Mouse (Mus musculus) liver, embryonic 11.5 days (tissue): ENCODE results near the gene Col16a1. TPM values are rescaled to one million over a fixed set of nuclear protein-coding genes. Genes with fewer than 3 reads are reported as not detected.
A peak's percentile ranks its signal among the peaks of the same experiment; 100 is the strongest.

Experiments
- ATAC-seq: fragments of 200-750 bp; cut with Nextera tagmentation; replicated peaks from 2 replicates; pipeline ENCODE4 v1.8.0; 2017; ENCODE audit warnings: moderate number of reproducible peaks, mild to moderate bottlenecking, moderate TSS enrichment, moderate library complexity; ENCODE audit not compliant: low FRiP score
- DNase-seq: peaks from one replicate; pipeline ENCODE4 v3.0.0-alpha.2; 2017; ENCODE audit warnings: low spot score
- H3K27ac ChIP-seq: fragments of 300-500 bp; sonication (generic); 2 replicates; pipeline ENCODE4 v1.5.1; 2014; ENCODE audit warnings: mild to moderate bottlenecking, low read depth, low read length, control low read depth
- H3K27me3 ChIP-seq: fragments of 300-500 bp; sonication (generic); replicated peaks from 2 replicates; pipeline ENCODE4 v1.6.1; 2014; ENCODE audit warnings: low read length, mixed read lengths; ENCODE audit not compliant: control insufficient read depth, insufficient read depth
- H3K36me3 ChIP-seq: fragments of 300-500 bp; sonication (generic); 2 replicates; pipeline ENCODE4 v1.6.1; 2014; ENCODE audit warnings: mild to moderate bottlenecking, low read length, moderate library complexity, mixed read lengths; ENCODE audit not compliant: control insufficient read depth, insufficient read depth
- H3K4me1 ChIP-seq: fragments of 300-500 bp; sonication (generic); replicated peaks from 2 replicates; pipeline ENCODE4 v1.6.1; 2014; ENCODE audit warnings: low read length, mixed read lengths; ENCODE audit not compliant: control insufficient read depth, insufficient read depth
- H3K4me2 ChIP-seq: fragments of 300-500 bp; sonication (generic); 2 replicates; pipeline ENCODE4 v1.6.1; 2014; ENCODE audit warnings: mild to moderate bottlenecking, control low read depth, moderate library complexity
- H3K4me3 ChIP-seq: fragments of 300-500 bp; sonication (generic); 2 replicates; pipeline ENCODE4 v1.5.1; 2014; ENCODE audit warnings: low read depth, low read length, control low read depth
- H3K9ac ChIP-seq: fragments of 300-500 bp; sonication (generic); 2 replicates; pipeline ENCODE4 v1.6.1; 2014; ENCODE audit warnings: low read depth, low read length, control low read depth
- H3K9me3 ChIP-seq: fragments of 300-500 bp; sonication (generic); 2 replicates; pipeline ENCODE4 v1.6.1; 2016; ENCODE audit warnings: low read length, inconsistent platforms, mixed read lengths; ENCODE audit not compliant: control insufficient read depth
- WGBS: fragments of 180-500 bp; shearing (Covaris S2); extraction: QIAGEN DNeasy Blood & Tissue Kit; methylation state at CpG from one replicate; pipeline ENCODE4 v1.1.7; 2014; 5-methylcytosine and 5-hydroxymethylcytosine counted together
- polyA plus RNA-seq: library from polyadenylated mRNA; unstranded; fragments of >200 nt; fragmentation: Nextera tagmentation; extraction: Ambion mirVana; gene quantifications from 2 replicates; pipeline ENCODE4 v1.2.1, GENCODE M21; 2014

Col16a1 gene
- polyA plus RNA-seq, 1 experiment from 2014 or later, result 6.0 TPM

- Histone ChIP-seq H3K9me3 (no peaks in the 10 kb centered on the region), H3K27me3 (peaks cover 7% of the 10 kb centered on the region), H3K4me2 (no peak overlapping the region), H3K36me3 (no peaks in the 10 kb centered on the region; the same call in 1 of the 2 replicates), H3K27ac (no peak overlapping the region), H3K4me1 (peaks cover 3% of the 10 kb centered on the region; the same call in 1 of the 2 replicates), H3K9ac (no peak overlapping the region), H3K4me3 (no peak overlapping the region)
- ATAC-seq, result no peak
- DNase-seq, result no peak
- WGBS, result 81% methylated on average over 7 of the region's 7 CpGs
Observed at GRCm38 (mm10) chr4:130131448-130132105, 83.9 kb downstream of the Col16a1 start.

GRCm38 (mm10) chr4:130133399-130133798, 85.8 kb downstream of the Col16a1 start:
- Histone ChIP-seq H3K4me1 (peaks cover 3% of the 10 kb centered on the region; the same call in 1 of the 2 replicates), H3K27ac (no peak overlapping the region), H3K9ac (no peak overlapping the region), H3K27me3 (peaks cover 19% of the 10 kb centered on the region), H3K4me3 (no peak overlapping the region), H3K4me2 (no peak overlapping the region), H3K36me3 (no peaks in the 10 kb centered on the region), H3K9me3 (no peaks in the 10 kb centered on the region)
- 54% methylated on average over 6 of the region's 6 CpGs for WGBS
- no peak for ATAC-seq
- no peak for DNase-seq

DNA sequence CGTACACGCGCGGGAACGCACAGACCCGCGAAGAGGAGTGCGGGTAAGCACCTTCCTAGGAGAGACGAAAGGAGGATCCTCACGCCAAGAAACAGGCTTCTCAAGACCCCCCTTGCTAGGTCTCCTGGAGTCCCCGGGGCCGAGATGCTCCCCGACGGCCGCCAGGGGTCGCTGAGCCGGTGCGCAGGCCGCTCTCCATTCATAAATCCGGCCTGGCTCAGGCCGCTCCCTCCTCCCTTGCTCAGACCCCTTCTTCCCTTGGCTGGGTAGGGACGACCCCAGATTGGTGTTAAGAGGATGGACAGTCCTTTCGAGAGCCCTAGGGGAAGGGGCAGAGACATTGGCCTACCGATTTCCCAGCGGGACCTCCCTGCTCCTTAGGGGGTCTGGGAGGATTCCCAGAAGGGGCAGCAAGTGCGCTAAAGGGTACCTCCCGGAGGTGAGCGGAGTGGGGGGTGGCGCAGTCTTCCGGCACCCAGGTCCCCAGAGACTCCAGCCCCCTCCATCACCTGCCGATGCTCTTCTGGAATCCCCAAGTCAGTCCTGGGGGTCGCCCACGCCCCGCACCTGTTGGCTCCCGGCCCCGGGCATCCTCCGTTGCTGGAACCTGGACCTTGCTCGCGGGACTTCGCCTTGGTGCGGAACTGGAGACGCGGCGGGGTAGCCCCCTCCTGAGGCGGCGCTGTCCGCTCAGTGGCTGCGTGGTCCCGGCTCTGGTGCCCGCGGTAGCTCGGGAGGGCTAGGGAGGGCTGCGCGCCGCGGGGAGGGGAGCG, 91.0 kb downstream of the Col16a1 start:
- 1% methylated on average over 54 of the region's 57 CpGs for WGBS
- peak; percentile 77 for DNase-seq
- Histone ChIP-seq H3K9ac (no peak overlapping the region), H3K27me3 (peaks cover 62% of the 10 kb centered on the region), H3K27ac (no peak overlapping the region), H3K4me1 (peaks cover 6% of the 10 kb centered on the region), H3K36me3 (no peaks in the 10 kb centered on the region), H3K9me3 (no peaks in the 10 kb centered on the region), H3K4me3 (peak overlapping the region; percentile 32), H3K4me2 (peak overlapping the region; percentile 52)
- ATAC-seq, result no peak; the same call in 1 of the 2 replicates

GRCm38 (mm10) chr4:130139214-130139492, 91.5 kb downstream of the Col16a1 start, which contains the start of gene Hcrtr1:
Gene Hcrtr1, minus strand, starts transcription at chr4:130139359.
- Histone ChIP-seq H3K36me3 (no peaks in the 10 kb centered on the region), H3K27me3 (peaks cover 62% of the 10 kb centered on the region), H3K27ac (no peak within 1 kb of the TSS), H3K4me2 (peak within 1 kb of the TSS; percentile 52), H3K4me1 (peaks cover 6% of the 10 kb centered on the region), H3K4me3 (peak within 1 kb of the TSS; percentile 32), H3K9me3 (no peaks in the 10 kb centered on the region), H3K9ac (no peak within 1 kb of the TSS)
- DNase-seq, result no peak
- ATAC-seq, result no peak
- 4% methylated on average over 15 of the region's 15 CpGs for WGBS

- Histone ChIP-seq H3K36me3 (no peaks in the 10 kb centered on the region), H3K4me2 (no peak overlapping the region), H3K27ac (no peak overlapping the region), H3K9me3 (no peaks in the 10 kb centered on the region), H3K4me1 (peaks cover 6% of the 10 kb centered on the region), H3K27me3 (peaks cover 55% of the 10 kb centered on the region), H3K4me3 (no peak overlapping the region), H3K9ac (no peak overlapping the region)
- WGBS, result 56% methylated on average over 9 of the region's 9 CpGs
- DNase-seq (no peak), ATAC-seq (no peak)
Observed at GRCm38 (mm10) chr4:130140992-130141402, 93.4 kb downstream of the Col16a1 start.

DNA sequence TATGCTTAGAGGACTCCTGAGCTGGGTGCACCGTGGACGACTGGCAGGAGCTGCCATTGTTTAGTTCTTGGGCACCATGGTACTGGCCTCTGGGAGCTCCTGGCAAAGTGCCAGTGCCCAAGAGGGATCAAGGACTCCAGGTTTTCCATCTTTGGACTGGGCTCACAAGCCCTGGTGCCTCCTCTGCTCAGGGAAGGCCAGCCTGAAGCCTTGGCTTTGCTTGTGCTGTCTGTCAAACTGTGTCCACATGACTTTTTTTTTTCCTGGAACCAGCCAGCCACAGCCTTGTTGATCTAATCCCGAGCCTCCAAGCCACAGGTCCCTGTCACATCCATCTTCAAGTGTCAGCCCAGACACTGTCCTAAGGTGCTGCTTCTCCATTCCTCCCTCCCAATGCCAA, 94.1 kb downstream of the Col16a1 start:
- no peaks in the 10 kb centered on the region for H3K36me3 ChIP-seq
- no peak overlapping the region for H3K27ac ChIP-seq
- H3K4me2 ChIP-seq, result no peak overlapping the region
- peaks cover 6% of the 10 kb centered on the region for H3K4me1 ChIP-seq
- H3K4me3 ChIP-seq, result no peak overlapping the region
- ATAC-seq, result no peak
- H3K9me3 ChIP-seq, result no peaks in the 10 kb centered on the region
- no peak for DNase-seq
- no peak overlapping the region for H3K9ac ChIP-seq
- WGBS, result 49% methylated on average over 3 of the region's 3 CpGs
- H3K27me3 ChIP-seq, result peaks cover 55% of the 10 kb centered on the region

GRCm38 (mm10) chr4:130148405-130148804, 100.8 kb downstream of the Col16a1 start:
- H3K9ac ChIP-seq, result no peak overlapping the region
- DNase-seq, result no peak
- H3K4me1 ChIP-seq, result no peaks in the 10 kb centered on the region
- H3K4me2 ChIP-seq, result no peak overlapping the region
- no peak overlapping the region for H3K27ac ChIP-seq
- no peak for ATAC-seq
- H3K9me3 ChIP-seq, result no peaks in the 10 kb centered on the region
- no peak overlapping the region for H3K4me3 ChIP-seq
- H3K27me3 ChIP-seq, result peaks cover 29% of the 10 kb centered on the region
- no peaks in the 10 kb centered on the region for H3K36me3 ChIP-seq
- 64% methylated on average over 10 of the region's 10 CpGs for WGBS
